Mouse (Mus musculus) hindbrain, embryonic 16.5 days (tissue): ENCODE data around the gene Pakap. TPM values are rescaled to one million over a fixed set of nuclear protein-coding genes. Genes with fewer than 3 reads are reported as not detected.

Experiments
- ATAC-seq: fragments of 200-750 bp; cut with Nextera tagmentation; 2 replicates; pipeline ENCODE4 v1.8.0; 2017; ENCODE audit warnings: moderate TSS enrichment, moderate library complexity
- H3K27ac ChIP-seq: fragments of 300-500 bp; sonication (generic); 2 replicates; pipeline ENCODE4 v1.5.1; 2014; ENCODE audit warnings: low read depth, mild to moderate bottlenecking, control low read depth, low read length, moderate library complexity
- H3K27me3 ChIP-seq: fragments of 300-500 bp; sonication (generic); replicated peaks from 2 replicates; pipeline ENCODE4 v1.6.1; 2014; ENCODE audit warnings: low read length; ENCODE audit not compliant: control insufficient read depth, insufficient read depth
- H3K36me3 ChIP-seq: fragments of 300-500 bp; sonication (generic); 2 replicates; pipeline ENCODE4 v1.6.1; 2014; ENCODE audit warnings: mild to moderate bottlenecking, low read length, moderate library complexity, mixed read lengths; ENCODE audit not compliant: control insufficient read depth, insufficient read depth
- H3K4me1 ChIP-seq: fragments of 300-500 bp; sonication (generic); 2 replicates; pipeline ENCODE4 v1.6.1; 2014; ENCODE audit warnings: low read depth, low read length; ENCODE audit not compliant: control insufficient read depth, insufficient read depth
- H3K4me2 ChIP-seq: fragments of 300-500 bp; sonication (generic); 2 replicates; pipeline ENCODE4 v1.6.1; 2014; ENCODE audit warnings: mild to moderate bottlenecking, low read length, control low read depth, moderate library complexity
- H3K4me3 ChIP-seq: fragments of 300-500 bp; sonication (generic); 2 replicates; pipeline ENCODE4 v1.5.1; 2014; ENCODE audit warnings: mild to moderate bottlenecking, low read length, control low read depth, moderate library complexity
- H3K9ac ChIP-seq: fragments of 300-500 bp; sonication (generic); 2 replicates; pipeline ENCODE4 v1.6.1; 2014; ENCODE audit warnings: low read depth, mild to moderate bottlenecking, control low read depth, low read length, moderate library complexity
- H3K9me3 ChIP-seq: fragments of 300-500 bp; sonication (generic); 2 replicates; pipeline ENCODE4 v1.6.1; 2014; ENCODE audit warnings: mild to moderate bottlenecking, low read length, moderate library complexity; ENCODE audit not compliant: control insufficient read depth
- WGBS: fragments of 180-500 bp; shearing (Covaris S2); extraction: QIAGEN DNeasy Blood & Tissue Kit; methylation state at CpG from one replicate; pipeline ENCODE4 v1.1.7; 2014; 5-methylcytosine and 5-hydroxymethylcytosine counted together
- polyA plus RNA-seq: library from polyadenylated mRNA; unstranded; fragments of >200 nt; fragmentation: Nextera tagmentation; extraction: Ambion mirVana; gene quantifications from 2 replicates; pipeline ENCODE4 v1.2.1, GENCODE M21; 2015

The Pakap gene
- polyA plus RNA-seq, 1 experiment from 2014 or later = 14.0 TPM

GRCm38 (mm10) chr4:57585281-57585800 lies 17.4 kb downstream of the Pakap start:
- Histone ChIP-seq H3K27me3 (no peaks in the 10 kb centered on the region), H3K9ac (no peak overlapping the region), H3K4me3 (no peak overlapping the region), H3K4me2 (no peak overlapping the region), H3K9me3 (no peaks in the 10 kb centered on the region), H3K36me3 (no peaks in the 10 kb centered on the region), H3K27ac (no peak overlapping the region), H3K4me1 (no peaks in the 10 kb centered on the region)
- no peak for ATAC-seq
- 81% methylated on average over 6 of the region's 6 CpGs for WGBS

- H3K9me3 ChIP-seq = no peaks in the 10 kb centered on the region
- H3K9ac ChIP-seq = no peak overlapping the region
- 82% methylated on average over 7 of the region's 7 CpGs for WGBS
- H3K36me3 ChIP-seq = no peaks in the 10 kb centered on the region
- no peak overlapping the region for H3K4me2 ChIP-seq
- ATAC-seq = no peak
- H3K27ac ChIP-seq = no peak overlapping the region
- no peak overlapping the region for H3K4me3 ChIP-seq
- H3K27me3 ChIP-seq = no peaks in the 10 kb centered on the region
- H3K4me1 ChIP-seq = no peaks in the 10 kb centered on the region
Measured at GRCm38 (mm10) chr4:57586933-57587658, 19.1 kb downstream of the Pakap start.

GRCm38 (mm10) chr4:57588356-57588755 lies 20.4 kb downstream of the Pakap start:
- H3K9ac ChIP-seq = no peak overlapping the region
- H3K27ac ChIP-seq = no peak overlapping the region
- no peaks in the 10 kb centered on the region for H3K9me3 ChIP-seq
- no peaks in the 10 kb centered on the region for H3K4me1 ChIP-seq
- no peak overlapping the region for H3K4me2 ChIP-seq
- WGBS = 83% methylated on average over 1 of the region's 1 CpGs
- no peak for ATAC-seq
- H3K4me3 ChIP-seq = no peak overlapping the region
- no peaks in the 10 kb centered on the region for H3K36me3 ChIP-seq
- H3K27me3 ChIP-seq = no peaks in the 10 kb centered on the region

- no peaks in the 10 kb centered on the region for H3K36me3 ChIP-seq
- H3K27ac ChIP-seq = no peak overlapping the region
- 76% methylated on average over 4 of the region's 4 CpGs for WGBS
- no peak overlapping the region for H3K4me2 ChIP-seq
- no peak overlapping the region for H3K4me3 ChIP-seq
- no peak for ATAC-seq
- no peak overlapping the region for H3K9ac ChIP-seq
- H3K4me1 ChIP-seq = no peaks in the 10 kb centered on the region
- H3K27me3 ChIP-seq = no peaks in the 10 kb centered on the region
- no peaks in the 10 kb centered on the region for H3K9me3 ChIP-seq
Measured at GRCm38 (mm10) chr4:57592751-57593150, 24.8 kb downstream of the Pakap start.

- no peak for ATAC-seq
Measured at GRCm38 (mm10) chr4:57599946-57600345, 32.0 kb downstream of the Pakap start.

GRCm38 (mm10) chr4:57600685-57601457 lies 32.9 kb downstream of the Pakap start:
- WGBS = 81% methylated on average over 11 of the region's 11 CpGs
- peak; percentile 9; the same call in 1 of the 2 replicates for ATAC-seq
- H3K27ac ChIP-seq = no peak overlapping the region

More at GRCm38 (mm10) chr4:57599946-57600345, 32.0 kb downstream of the Pakap start:
- no peaks in the 10 kb centered on the region for H3K9me3 ChIP-seq
- H3K9ac ChIP-seq = no peak overlapping the region
- H3K4me2 ChIP-seq = no peak overlapping the region
- H3K4me3 ChIP-seq = no peak overlapping the region
- no peak overlapping the region for H3K27ac ChIP-seq
- 87% methylated on average over 6 of the region's 6 CpGs for WGBS
- H3K36me3 ChIP-seq = no peaks in the 10 kb centered on the region
- no peaks in the 10 kb centered on the region for H3K27me3 ChIP-seq
- no peaks in the 10 kb centered on the region for H3K4me1 ChIP-seq

GRCm38 (mm10) chr4:57601458-57601835 lies 33.5 kb downstream of the Pakap start:
- Histone ChIP-seq H3K27me3 (no peaks in the 10 kb centered on the region), H3K4me2 (no peak overlapping the region), H3K9ac (no peak overlapping the region), H3K4me1 (no peaks in the 10 kb centered on the region), H3K36me3 (no peaks in the 10 kb centered on the region), H3K27ac (0 out of 2 replicates have a peak overlapping the region, but pooled peaks have one; percentile 4), H3K4me3 (no peak overlapping the region), H3K9me3 (no peaks in the 10 kb centered on the region)
- 84% methylated on average over 9 of the region's 9 CpGs for WGBS
- peak; percentile 21; the same call in 1 of the 2 replicates for ATAC-seq

More at GRCm38 (mm10) chr4:57600685-57601457, 32.9 kb downstream of the Pakap start:
- Histone ChIP-seq H3K4me3 (no peak overlapping the region), H3K4me1 (no peaks in the 10 kb centered on the region), H3K4me2 (no peak overlapping the region), H3K9me3 (no peaks in the 10 kb centered on the region), H3K27me3 (no peaks in the 10 kb centered on the region), H3K36me3 (no peaks in the 10 kb centered on the region), H3K9ac (no peak overlapping the region)

GRCm38 (mm10) chr4:57601903-57602617 lies 34.1 kb downstream of the Pakap start:
- Histone ChIP-seq H3K36me3 (no peaks in the 10 kb centered on the region), H3K4me2 (no peak overlapping the region), H3K4me1 (no peaks in the 10 kb centered on the region), H3K9ac (no peak overlapping the region), H3K27me3 (no peaks in the 10 kb centered on the region), H3K9me3 (no peaks in the 10 kb centered on the region), H3K4me3 (no peak overlapping the region), H3K27ac (no peak overlapping the region)
- ATAC-seq = no peak
- WGBS = 83% methylated on average over 10 of the region's 10 CpGs
